In genomic region chr2:50830056-50830720, GRCm38 (mm10) we compare ENCODE assay signal across 13 mouse cellular contexts.
A peak's percentile ranks its signal among the peaks of the same experiment; 100 is the strongest.
DNase-seq lines count a peak whose midpoint lies in the region; ATAC-seq and TF ChIP-seq lines count a peak whose summit lies in the region.
"Had no signal": no experiment of that assay in that cellular context is flagged by ENCODE, and none has a peak within 500 bp of the region (broad histone marks: within the 10 kb centered on the region; RNA-seq: fewer than 3 reads in every experiment).

No protein-coding gene starts in this region.

- DNase-seq in embryo, embryonic 10 days (ENCODE audit: low spot score), result peak; percentile 42
- no peak for DNase-seq in embryo, embryonic 11 days
- no peak for DNase-seq in kidney, postnatal 0 days (ENCODE audit: low spot score)
- no peak for DNase-seq in kidney, postnatal 14 days
- DNase-seq in urinary bladder, postnatal 14 days (ENCODE audit: low spot score), result peak; percentile 11
- DNase-seq in urinary bladder, postnatal 36 days (ENCODE audit: low spot score in 2 of 2), result no peak
- peak; percentile 45 for DNase-seq in thymus, postnatal 4 days
- no peak for DNase-seq in spleen, postnatal 4 days (ENCODE audit: low spot score in 2 of 2)
- DNase-seq: spleen, adult 18-20 months had no signal

- no peak overlapping the region for H3K9ac ChIP-seq in kidney, postnatal 0 days (ENCODE audit: low read depth, low read length)
- H3K9ac ChIP-seq: hindbrain, embryonic 15.5 days; limb, embryonic 12.5 days; midbrain, embryonic 12.5 days; neural tube, embryonic 15.5 days had no signal

- no peaks in the 10 kb centered on the region for H3K27me3 ChIP-seq in kidney, postnatal 0 days (ENCODE audit: insufficient read depth, low read length)
- H3K27me3 ChIP-seq: hindbrain, embryonic 15.5 days; limb, embryonic 12.5 days; midbrain, embryonic 12.5 days; neural tube, embryonic 15.5 days had no signal

- H3K4me1 ChIP-seq in kidney, postnatal 0 days (replicated peaks; ENCODE audit: insufficient read depth, low read length), result no peaks in the 10 kb centered on the region
- H3K4me1 ChIP-seq: hindbrain, embryonic 15.5 days; neural tube, embryonic 15.5 days had no signal

- no peak overlapping the region for H3K4me2 ChIP-seq in kidney, postnatal 0 days (ENCODE audit: low read length)
- H3K4me2 ChIP-seq: hindbrain, embryonic 15.5 days; limb, embryonic 12.5 days; midbrain, embryonic 12.5 days; neural tube, embryonic 15.5 days had no signal

- TF ChIP-seq CTCF in kidney, postnatal 0 days (IDR thresholded peaks at IDR 0.05; ENCODE audit: low read depth), result peak; percentile 48; the same call in 1 of the 2 replicates

- 62% methylated on average over 5 of the region's 5 CpGs for WGBS in kidney, postnatal 0 days

- no peaks in the 10 kb centered on the region for H3K36me3 ChIP-seq in kidney, postnatal 0 days (ENCODE audit: insufficient read depth, low read length)
- H3K36me3 ChIP-seq: hindbrain, embryonic 15.5 days; limb, embryonic 12.5 days; midbrain, embryonic 12.5 days; neural tube, embryonic 15.5 days had no signal

- no peaks in the 10 kb centered on the region for H3K9me3 ChIP-seq in kidney, postnatal 0 days (replicated peaks; ENCODE audit: low read length)
- H3K9me3 ChIP-seq: hindbrain, embryonic 15.5 days; limb, embryonic 12.5 days; midbrain, embryonic 12.5 days; neural tube, embryonic 15.5 days had no signal

- H3K27ac ChIP-seq in kidney, postnatal 0 days, result no peak overlapping the region
- H3K27ac ChIP-seq: hindbrain, embryonic 15.5 days; limb, embryonic 12.5 days; midbrain, embryonic 12.5 days; neural tube, embryonic 15.5 days had no signal

- no peak overlapping the region for H3K4me3 ChIP-seq in kidney, postnatal 0 days (replicated peaks; ENCODE audit: low read depth, low read length)
- H3K4me3 ChIP-seq: hindbrain, embryonic 15.5 days; limb, embryonic 12.5 days; midbrain, embryonic 12.5 days; neural tube, embryonic 15.5 days had no signal

- no peak for ATAC-seq in kidney, postnatal 0 days (replicated peaks; ENCODE audit: low FRiP score, low read depth)

Comparison
In these comparisons a context has a peak if more than half of its experiments do, and no peak if none do; other contexts are left out.
1. DNase-seq: peak in embryo, embryonic 10 days (single experiment), urinary bladder, postnatal 14 days (single experiment) and thymus, postnatal 4 days (single experiment); none in embryo, embryonic 11 days (single experiment), kidney, postnatal 0 days (single experiment), kidney, postnatal 14 days (single experiment), urinary bladder, postnatal 36 days (0 of 2) and spleen, postnatal 4 days (0 of 2).